Mouse (Mus musculus): ENCODE measurements around the gene Olfr328. TPM values are rescaled to one million over a fixed set of nuclear protein-coding genes. Genes with fewer than 3 reads are reported as not detected.
"Not testable (repeated sequence)": the region's sequence is repeated elsewhere in the genome, so short reads cannot be mapped to it uniquely, and the experiment has no call there.

Gene Olfr328
- polyA plus RNA-seq, 1 experiment from 2014 or later, result not detected

DNA sequence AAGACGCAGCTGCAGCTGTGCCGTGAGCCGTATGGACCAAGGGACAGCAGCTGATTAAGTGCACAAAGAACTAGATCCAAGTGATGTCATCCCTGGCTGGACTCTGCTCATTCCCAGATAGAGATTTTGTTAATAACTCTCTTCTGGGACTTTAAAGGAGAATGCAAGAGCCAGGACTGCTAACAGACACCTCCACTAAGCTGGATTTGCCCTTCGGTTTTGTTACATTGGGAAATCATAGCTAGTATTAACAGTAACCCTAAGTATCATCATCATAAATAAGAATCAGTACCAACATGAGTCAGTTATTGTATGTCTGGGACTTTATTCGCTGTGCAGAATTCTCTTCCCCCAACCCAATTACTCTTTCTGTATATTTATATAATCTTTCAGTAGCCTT is 9.1 kb downstream of the Olfr328 start, which contains the start of gene Olfr329-ps:
Gene Olfr329-ps (minus strand): TSS at position 101 of the 400 bp plus-strand sequence.
- H3K27ac ChIP-seq (ENCODE audit: low read depth, low read length), result no peak within 1 kb of the TSS
- no peak within 1 kb of the TSS for H3K4me3 ChIP-seq (ENCODE audit: low read depth, low read length)
- 72% methylated on average over 5 of the region's 5 CpGs for WGBS
- no peaks in the 10 kb centered on the region for H3K4me1 ChIP-seq (replicated peaks; ENCODE audit: control insufficient read depth, insufficient read depth, low read length)
- TF ChIP-seq CTCF (IDR thresholded peaks at IDR 0.05; ENCODE audit: low read depth), result no peak
- no peak within 1 kb of the TSS for H3K4me2 ChIP-seq (replicated peaks; ENCODE audit: low read depth)
- ATAC-seq, result no peak
- H3K36me3 ChIP-seq (ENCODE audit: control insufficient read depth, insufficient read depth), result no peaks in the 10 kb centered on the region
- no peaks in the 10 kb centered on the region for H3K9me3 ChIP-seq (ENCODE audit: control insufficient read depth)
- H3K27me3 ChIP-seq (replicated peaks; ENCODE audit: control insufficient read depth, insufficient read depth, low read length), result 0 out of 2 replicates have a peak, but pooled peaks cover 2% of the 10 kb centered on the region
- H3K9ac ChIP-seq (ENCODE audit: low read depth, low read length), result no peak within 1 kb of the TSS

DNA sequence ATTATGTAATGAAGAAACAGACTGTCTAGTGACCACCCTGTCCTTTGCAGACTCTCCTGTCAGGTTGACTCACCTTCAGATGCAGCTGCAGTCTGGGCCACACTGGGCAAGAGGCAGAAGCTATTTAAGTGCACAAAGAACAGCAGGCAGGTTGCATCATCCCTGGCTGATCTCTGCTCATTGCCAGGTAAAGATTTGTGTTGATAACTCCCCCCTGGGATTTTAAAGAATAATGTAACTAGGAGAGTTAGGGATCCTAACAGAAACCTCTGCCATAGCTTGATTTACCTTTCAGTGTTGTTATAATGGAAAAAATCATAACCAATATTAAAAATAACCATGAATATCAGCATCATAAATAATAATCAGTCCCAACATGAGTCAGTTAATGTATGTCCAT is 20.7 kb downstream of the Olfr328 start, which contains the start of gene Olfr330:
Gene Olfr330 (minus strand): TSS at position 101 of the 400 bp plus-strand sequence.
- H3K4me1 ChIP-seq (replicated peaks; ENCODE audit: control insufficient read depth, insufficient read depth, low read length); H3K4me2 ChIP-seq (replicated peaks; ENCODE audit: low read depth); H3K4me3 ChIP-seq (ENCODE audit: low read depth, low read length); ATAC-seq; H3K36me3 ChIP-seq (ENCODE audit: control insufficient read depth, insufficient read depth); H3K9me3 ChIP-seq (ENCODE audit: control insufficient read depth); H3K27me3 ChIP-seq (replicated peaks; ENCODE audit: control insufficient read depth, insufficient read depth, low read length); H3K27ac ChIP-seq (ENCODE audit: low read depth, low read length); H3K9ac ChIP-seq (ENCODE audit: low read depth, low read length): not testable (repeated sequence)

DNA sequence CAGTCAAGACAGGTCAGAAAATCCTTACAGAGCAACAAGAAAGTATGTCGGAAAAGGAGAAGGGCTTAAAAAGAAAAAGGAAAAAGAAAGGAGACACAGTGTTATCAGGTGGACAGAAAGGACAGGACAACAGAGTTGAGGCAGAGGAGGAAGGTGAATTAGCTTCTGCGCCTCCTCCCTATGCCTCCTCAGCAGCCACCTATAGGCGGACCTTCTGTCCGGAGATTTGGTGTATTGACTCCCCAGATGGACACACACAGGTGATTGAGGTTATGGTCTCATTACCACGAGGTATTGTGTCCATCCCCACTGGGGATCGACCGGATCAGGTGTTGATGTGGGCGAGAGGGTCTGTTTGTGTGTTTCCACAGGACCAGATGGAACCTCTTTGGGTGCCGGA is 35.7 kb downstream of the Olfr328 start:
- H3K9me3 ChIP-seq (ENCODE audit: control insufficient read depth); H3K9ac ChIP-seq (ENCODE audit: low read depth, low read length); H3K4me2 ChIP-seq (replicated peaks; ENCODE audit: low read depth); H3K4me1 ChIP-seq (replicated peaks; ENCODE audit: control insufficient read depth, insufficient read depth, low read length); H3K36me3 ChIP-seq (ENCODE audit: control insufficient read depth, insufficient read depth); ATAC-seq; H3K27me3 ChIP-seq (replicated peaks; ENCODE audit: control insufficient read depth, insufficient read depth, low read length); H3K27ac ChIP-seq (ENCODE audit: low read depth, low read length); H3K4me3 ChIP-seq (ENCODE audit: low read depth, low read length): not testable (repeated sequence)
- 94% methylated on average over 6 of the region's 9 CpGs for WGBS

DNA sequence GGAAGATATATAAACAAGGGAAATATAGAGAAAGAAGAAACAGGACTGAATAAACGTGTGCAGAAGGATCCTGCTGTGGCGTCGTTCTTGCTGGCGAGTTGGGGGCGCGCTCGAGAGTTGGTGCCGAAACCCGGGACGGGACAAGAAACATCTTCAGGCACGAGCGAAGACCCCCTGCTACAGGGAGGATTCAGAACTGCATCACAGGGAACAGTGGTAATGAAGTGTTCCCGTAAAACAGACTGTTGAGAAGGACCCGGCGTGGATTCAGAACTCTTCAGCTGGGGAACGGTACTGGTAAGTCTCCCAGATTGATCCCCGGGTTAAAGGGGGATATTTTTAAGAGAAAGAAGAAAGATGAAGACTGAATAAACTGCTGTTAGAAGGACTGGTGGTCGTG is 36.5 kb downstream of the Olfr328 start:
- not testable (repeated sequence) for H3K4me3 ChIP-seq (ENCODE audit: low read depth, low read length); H3K27me3 ChIP-seq (replicated peaks; ENCODE audit: control insufficient read depth, insufficient read depth, low read length); H3K9ac ChIP-seq (ENCODE audit: low read depth, low read length); H3K27ac ChIP-seq (ENCODE audit: low read depth, low read length); H3K4me1 ChIP-seq (replicated peaks; ENCODE audit: control insufficient read depth, insufficient read depth, low read length); H3K9me3 ChIP-seq (ENCODE audit: control insufficient read depth); ATAC-seq; H3K4me2 ChIP-seq (replicated peaks; ENCODE audit: low read depth); H3K36me3 ChIP-seq (ENCODE audit: control insufficient read depth, insufficient read depth)
- 94% methylated on average over 18 of the region's 18 CpGs for WGBS

DNA sequence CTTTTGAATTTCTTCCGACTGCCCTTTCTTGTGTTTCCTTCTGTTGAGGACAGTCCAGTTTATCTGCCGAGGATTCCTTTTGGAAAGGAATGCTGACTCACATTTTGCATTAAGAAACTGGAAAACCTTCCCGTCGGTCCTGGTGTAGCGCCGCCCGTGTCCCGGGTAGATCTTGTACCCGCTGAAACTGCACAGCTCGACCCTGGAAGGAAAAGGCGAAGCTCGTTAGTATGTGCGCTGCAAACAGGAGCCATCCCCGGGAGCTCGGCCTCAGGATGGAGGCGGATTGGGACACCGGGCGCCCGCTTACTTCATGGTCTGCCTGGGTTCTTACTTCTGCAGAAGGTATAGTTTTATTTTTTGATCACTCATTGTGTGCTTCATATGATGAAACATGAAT is 46.4 kb downstream of the Olfr328 start:
- H3K27ac ChIP-seq (ENCODE audit: low read depth, low read length); ATAC-seq: not testable (repeated sequence)

GRCm38 (mm10) chr11:58502472-58502871 is 53.0 kb downstream of the Olfr328 start, which contains the start of gene Olfr331:
TSS of gene Olfr331 (minus strand) at chr11:58502572.
- H3K27ac ChIP-seq (ENCODE audit: low read depth, low read length); ATAC-seq: not testable (repeated sequence)

More for the DNA sequence above, 46.4 kb downstream of the Olfr328 start:
- not testable (repeated sequence) for H3K4me2 ChIP-seq (replicated peaks; ENCODE audit: low read depth); H3K9me3 ChIP-seq (ENCODE audit: control insufficient read depth); H3K4me3 ChIP-seq (ENCODE audit: low read depth, low read length); H3K9ac ChIP-seq (ENCODE audit: low read depth, low read length); H3K4me1 ChIP-seq (replicated peaks; ENCODE audit: control insufficient read depth, insufficient read depth, low read length); H3K27me3 ChIP-seq (replicated peaks; ENCODE audit: control insufficient read depth, insufficient read depth, low read length); H3K36me3 ChIP-seq (ENCODE audit: control insufficient read depth, insufficient read depth)
- 83% methylated on average over 19 of the region's 19 CpGs for WGBS

More at GRCm38 (mm10) chr11:58502472-58502871, 53.0 kb downstream of the Olfr328 start, which contains the start of gene Olfr331:
- not testable (repeated sequence) for H3K4me1 ChIP-seq (replicated peaks; ENCODE audit: control insufficient read depth, insufficient read depth, low read length); H3K9ac ChIP-seq (ENCODE audit: low read depth, low read length); H3K9me3 ChIP-seq (ENCODE audit: control insufficient read depth); H3K36me3 ChIP-seq (ENCODE audit: control insufficient read depth, insufficient read depth); H3K4me3 ChIP-seq (ENCODE audit: low read depth, low read length); H3K4me2 ChIP-seq (replicated peaks; ENCODE audit: low read depth)
- peaks cover 36% of the 10 kb centered on the region for H3K27me3 ChIP-seq (replicated peaks; ENCODE audit: control insufficient read depth, insufficient read depth, low read length)

Other genes with a start within 250 kb of the Olfr328 start
- gene Zfp692, start 248.6 kb downstream of the Olfr328 start, polyA plus RNA-seq (2015; fragmentation: Nextera tagmentation; extraction: Ambion mirVana), result 3.9 and 4.7 TPM in 2 replicates
- 32.0 and 33.8 TPM in 2 replicates for gene Zfp672, start 225.3 kb downstream of the Olfr328 start, polyA plus RNA-seq (2015; fragmentation: Nextera tagmentation; extraction: Ambion mirVana)
- gene Sh3bp5l, start 224.9 kb downstream of the Olfr328 start, polyA plus RNA-seq (2015; fragmentation: Nextera tagmentation; extraction: Ambion mirVana), result 13.2 and 14.7 TPM in 2 replicates
- 1,454 and 1,717 TPM in 2 replicates for gene Lypd8, start 176.6 kb downstream of the Olfr328 start, polyA plus RNA-seq (2015; fragmentation: Nextera tagmentation; extraction: Ambion mirVana)
- gene 1810065E05Rik, start 134.5 kb downstream of the Olfr328 start, polyA plus RNA-seq (2015; fragmentation: Nextera tagmentation; extraction: Ambion mirVana), result 0.77 and 4.8 TPM in 2 replicates
- gene Gm12253, start 123.1 kb downstream of the Olfr328 start, polyA plus RNA-seq (2015; fragmentation: Nextera tagmentation; extraction: Ambion mirVana), result not detected in 2 replicates
- gene Lypd9, start 102.7 kb downstream of the Olfr328 start, polyA plus RNA-seq (2015; fragmentation: Nextera tagmentation; extraction: Ambion mirVana), result not detected in 2 replicates
- gene Olfr30, start 93.4 kb downstream of the Olfr328 start, polyA plus RNA-seq (2015; fragmentation: Nextera tagmentation; extraction: Ambion mirVana), result not detected in 2 replicates
- not detected in 2 replicates for gene Olfr332, start 63.1 kb downstream of the Olfr328 start, polyA plus RNA-seq (2015; fragmentation: Nextera tagmentation; extraction: Ambion mirVana)
- not detected in 2 replicates for gene Olfr331, start 53.1 kb downstream of the Olfr328 start, polyA plus RNA-seq (2015; fragmentation: Nextera tagmentation; extraction: Ambion mirVana)
- gene Olfr330, start 20.8 kb downstream of the Olfr328 start, polyA plus RNA-seq (2015; fragmentation: Nextera tagmentation; extraction: Ambion mirVana), result not detected in 2 replicates
- not detected in 2 replicates for gene Olfr329-ps, start 9.2 kb downstream of the Olfr328 start, polyA plus RNA-seq (2015; fragmentation: Nextera tagmentation; extraction: Ambion mirVana)
- not detected in 2 replicates for gene Olfr224, start 14.9 kb upstream of the Olfr328 start, polyA plus RNA-seq (2015; fragmentation: Nextera tagmentation; extraction: Ambion mirVana)
- not detected in 2 replicates for gene Olfr325, start 22.1 kb upstream of the Olfr328 start, polyA plus RNA-seq (2015; fragmentation: Nextera tagmentation; extraction: Ambion mirVana)
- gene Olfr324, start 39.5 kb upstream of the Olfr328 start, polyA plus RNA-seq (2015; fragmentation: Nextera tagmentation; extraction: Ambion mirVana), result not detected in 2 replicates
- gene 2210407C18Rik, start 60.4 kb upstream of the Olfr328 start, polyA plus RNA-seq (2015; fragmentation: Nextera tagmentation; extraction: Ambion mirVana), result 24.5 and 49.3 TPM in 2 replicates
- gene Olfr323, start 74.9 kb upstream of the Olfr328 start, polyA plus RNA-seq (2015; fragmentation: Nextera tagmentation; extraction: Ambion mirVana), result not detected in 2 replicates
- gene Trim58, start 84.8 kb upstream of the Olfr328 start, polyA plus RNA-seq (2015; fragmentation: Nextera tagmentation; extraction: Ambion mirVana), result not detected in 2 replicates
- not detected in 2 replicates for gene Olfr322, start 103.1 kb upstream of the Olfr328 start, polyA plus RNA-seq (2015; fragmentation: Nextera tagmentation; extraction: Ambion mirVana)
- gene Olfr320, start 125.5 kb upstream of the Olfr328 start, polyA plus RNA-seq (2015; fragmentation: Nextera tagmentation; extraction: Ambion mirVana), result not detected in 2 replicates
- gene Olfr319, start 143.5 kb upstream of the Olfr328 start, polyA plus RNA-seq (2015; fragmentation: Nextera tagmentation; extraction: Ambion mirVana), result not detected in 2 replicates
- gene Olfr318, start 168.4 kb upstream of the Olfr328 start, polyA plus RNA-seq (2015; fragmentation: Nextera tagmentation; extraction: Ambion mirVana), result not detected in 2 replicates
- not detected in 2 replicates for gene Olfr317, start 183.6 kb upstream of the Olfr328 start, polyA plus RNA-seq (2015; fragmentation: Nextera tagmentation; extraction: Ambion mirVana)
- not detected in 2 replicates for gene Olfr316, start 197.1 kb upstream of the Olfr328 start, polyA plus RNA-seq (2015; fragmentation: Nextera tagmentation; extraction: Ambion mirVana)
- not detected in 2 replicates for gene Olfr315, start 217.6 kb upstream of the Olfr328 start, polyA plus RNA-seq (2015; fragmentation: Nextera tagmentation; extraction: Ambion mirVana)
- not detected in 2 replicates for gene Olfr314, start 227.3 kb upstream of the Olfr328 start, polyA plus RNA-seq (2015; fragmentation: Nextera tagmentation; extraction: Ambion mirVana)
- gene Fam183b, start 246.3 kb upstream of the Olfr328 start, polyA plus RNA-seq (2015; fragmentation: Nextera tagmentation; extraction: Ambion mirVana), result 1.9 and 4.1 TPM in 2 replicates